Mouse (Mus musculus): ENCODE measurements around the gene Tead1. TPM values are rescaled to one million over a fixed set of nuclear protein-coding genes. Genes with fewer than 3 reads are reported as not detected.

The Tead1 gene
- polyA plus RNA-seq, 1 experiment from 2014 or later, result 13.9 TPM

DNA sequence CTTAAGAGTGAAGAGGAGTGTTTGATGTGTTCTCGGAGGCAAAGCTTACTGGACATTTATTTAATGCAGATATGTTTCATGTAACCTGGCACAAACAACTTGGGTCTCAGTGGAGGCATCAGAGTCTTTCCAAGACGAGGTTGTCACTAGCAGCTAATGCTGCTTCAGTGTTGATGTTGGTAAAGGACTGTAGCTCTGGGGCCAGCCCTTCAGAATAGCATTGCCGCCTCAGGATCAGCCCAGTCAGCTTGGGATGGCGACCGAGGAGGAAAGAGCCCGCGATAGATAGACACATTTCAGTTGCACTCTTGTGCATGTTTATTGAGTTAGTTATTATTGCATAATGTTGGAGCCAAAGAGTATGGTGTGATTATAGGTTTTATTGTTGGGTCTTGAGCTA lies 108.2 kb downstream of the Tead1 start:
- ATAC-seq (ENCODE audit: low read depth), result no peak
- Histone ChIP-seq H3K9me3 (ENCODE audit: control insufficient read depth, low read length) (no peaks in the 10 kb centered on the region), H3K27ac (ENCODE audit: low read depth, low read length) (0 out of 2 replicates have a peak overlapping the region, but pooled peaks have one; percentile 12), H3K4me3 (ENCODE audit: low read depth, low read length) (no peak overlapping the region), H3K36me3 (ENCODE audit: control insufficient read depth, insufficient read depth, low read length) (no peaks in the 10 kb centered on the region), H3K4me2 (ENCODE audit: low read depth, low read length) (no peak overlapping the region), H3K27me3 (ENCODE audit: control insufficient read depth, insufficient read depth, low read length) (no peaks in the 10 kb centered on the region), H3K9ac (replicated peaks; ENCODE audit: low read depth, low read length) (no peak overlapping the region), H3K4me1 (ENCODE audit: control insufficient read depth, insufficient read depth, low read length) (peaks cover 27% of the 10 kb centered on the region)
- WGBS, result 77% methylated on average over 7 of the region's 7 CpGs

DNA sequence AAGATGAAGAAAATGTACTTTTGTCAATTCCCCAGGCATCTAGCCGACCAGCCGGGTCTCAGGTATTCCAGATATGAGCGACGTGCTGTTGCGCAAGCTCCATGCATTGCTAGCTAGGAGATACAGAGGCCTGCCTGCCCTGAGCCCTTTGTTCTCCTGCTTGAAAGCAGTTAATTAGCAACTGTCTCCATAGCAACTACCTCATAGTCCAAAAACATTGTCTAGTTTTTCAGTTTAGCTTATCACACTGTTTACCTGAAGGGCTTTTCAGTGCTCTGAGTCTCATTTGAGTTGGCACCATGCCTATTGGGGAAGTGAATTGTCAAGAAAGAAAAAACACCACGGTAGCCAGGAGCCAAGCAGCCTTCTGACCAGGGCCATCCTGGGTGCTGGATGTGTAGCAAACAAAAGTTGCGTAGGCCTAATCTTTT lies 109.2 kb downstream of the Tead1 start:
- Histone ChIP-seq H3K27ac (ENCODE audit: low read depth, low read length) (peak overlapping the region; percentile 64), H3K4me2 (ENCODE audit: low read depth, low read length) (no peak overlapping the region), H3K36me3 (ENCODE audit: control insufficient read depth, insufficient read depth, low read length) (no peaks in the 10 kb centered on the region), H3K4me1 (ENCODE audit: control insufficient read depth, insufficient read depth, low read length) (peaks cover 27% of the 10 kb centered on the region), H3K9me3 (ENCODE audit: control insufficient read depth, low read length) (no peaks in the 10 kb centered on the region), H3K9ac (replicated peaks; ENCODE audit: low read depth, low read length) (peak overlapping the region; percentile 25; the same call in 1 of the 2 replicates), H3K4me3 (ENCODE audit: low read depth, low read length) (no peak overlapping the region), H3K27me3 (ENCODE audit: control insufficient read depth, insufficient read depth, low read length) (no peaks in the 10 kb centered on the region)
- WGBS, result 26% methylated on average over 7 of the region's 7 CpGs
- peak; percentile 61; the same call in 1 of the 2 replicates for ATAC-seq (ENCODE audit: low read depth)

DNA sequence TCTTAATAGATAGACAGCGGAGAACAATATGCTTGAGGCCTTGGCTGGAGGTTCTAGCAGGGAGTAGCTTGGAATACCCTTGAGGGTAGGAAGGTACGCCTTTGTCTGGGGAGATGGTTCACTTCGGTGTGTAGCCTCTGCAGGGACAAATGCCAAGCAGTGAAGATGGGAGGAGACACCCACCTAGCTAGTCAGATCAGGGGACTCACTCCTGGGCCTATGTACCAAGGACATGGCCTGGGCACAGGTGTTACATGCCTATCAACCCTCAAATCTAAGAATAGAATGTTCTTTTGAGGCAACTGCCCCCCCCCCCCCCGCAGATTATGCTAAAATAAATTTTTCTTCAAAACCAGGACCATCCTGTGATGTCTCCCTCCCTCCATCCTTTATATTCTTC lies 110.6 kb downstream of the Tead1 start:
- ATAC-seq (ENCODE audit: low read depth), result no peak

DNA sequence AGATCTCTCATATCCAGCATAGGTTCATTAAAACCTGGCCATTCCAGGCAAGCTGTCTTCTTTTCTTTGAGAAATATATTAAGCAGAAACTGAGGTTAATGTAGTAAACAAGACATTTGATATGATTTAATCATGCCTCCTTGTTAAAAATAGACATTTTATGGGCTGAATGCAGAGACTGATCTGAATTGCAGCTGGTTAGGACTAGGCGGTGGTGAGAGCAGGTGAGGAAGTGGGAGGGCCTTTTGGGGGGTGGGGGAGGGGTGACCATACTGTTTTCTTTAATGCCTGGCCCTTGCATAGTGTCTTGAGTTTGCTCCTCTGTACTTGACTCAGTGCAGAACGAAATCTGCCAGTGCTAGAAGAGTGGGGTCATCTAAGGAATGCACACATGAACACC lies 111.2 kb downstream of the Tead1 start:
- Histone ChIP-seq H3K4me3 (ENCODE audit: low read depth, low read length) (no peak overlapping the region), H3K9me3 (ENCODE audit: control insufficient read depth, low read length) (no peaks in the 10 kb centered on the region), H3K27me3 (ENCODE audit: control insufficient read depth, insufficient read depth, low read length) (no peaks in the 10 kb centered on the region), H3K9ac (replicated peaks; ENCODE audit: low read depth, low read length) (no peak overlapping the region), H3K27ac (ENCODE audit: low read depth, low read length) (no peak overlapping the region), H3K36me3 (ENCODE audit: control insufficient read depth, insufficient read depth, low read length) (no peaks in the 10 kb centered on the region), H3K4me2 (ENCODE audit: low read depth, low read length) (no peak overlapping the region), H3K4me1 (ENCODE audit: control insufficient read depth, insufficient read depth, low read length) (peaks cover 27% of the 10 kb centered on the region)
- ATAC-seq (ENCODE audit: low read depth), result no peak
- WGBS, result 55% methylated on average over 2 of the region's 2 CpGs

More for the DNA sequence above, 110.6 kb downstream of the Tead1 start:
- H3K9ac ChIP-seq (replicated peaks; ENCODE audit: low read depth, low read length), result no peak overlapping the region
- H3K4me1 ChIP-seq (ENCODE audit: control insufficient read depth, insufficient read depth, low read length), result peaks cover 27% of the 10 kb centered on the region
- H3K4me2 ChIP-seq (ENCODE audit: low read depth, low read length), result no peak overlapping the region
- 89% methylated on average over 4 of the region's 4 CpGs for WGBS
- H3K27ac ChIP-seq (ENCODE audit: low read depth, low read length), result no peak overlapping the region
- H3K27me3 ChIP-seq (ENCODE audit: control insufficient read depth, insufficient read depth, low read length), result no peaks in the 10 kb centered on the region
- H3K36me3 ChIP-seq (ENCODE audit: control insufficient read depth, insufficient read depth, low read length), result no peaks in the 10 kb centered on the region
- no peaks in the 10 kb centered on the region for H3K9me3 ChIP-seq (ENCODE audit: control insufficient read depth, low read length)
- H3K4me3 ChIP-seq (ENCODE audit: low read depth, low read length), result no peak overlapping the region

DNA sequence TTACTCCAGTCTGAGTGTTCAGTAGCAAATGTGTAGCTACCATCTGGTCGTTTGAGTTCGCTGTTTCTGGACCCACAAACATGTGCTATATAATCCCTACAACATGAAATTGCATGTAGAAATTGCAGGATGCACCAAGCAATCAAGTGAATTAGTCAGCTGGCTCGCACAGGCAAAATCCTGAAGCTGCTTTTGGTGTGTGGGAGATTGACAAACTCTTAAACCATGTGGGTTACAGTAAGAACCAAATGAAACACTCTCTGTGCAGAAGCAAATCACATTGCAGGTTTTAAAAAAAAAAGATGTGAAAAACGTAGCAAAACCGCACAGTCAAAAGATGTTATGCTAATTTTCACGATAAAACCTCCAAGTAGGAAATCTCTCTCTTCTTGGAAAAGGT lies 113.6 kb downstream of the Tead1 start:
- 85% methylated on average over 6 of the region's 6 CpGs for WGBS
- no peaks in the 10 kb centered on the region for H3K36me3 ChIP-seq (ENCODE audit: control insufficient read depth, insufficient read depth, low read length)
- no peak for ATAC-seq (ENCODE audit: low read depth)
- H3K9me3 ChIP-seq (ENCODE audit: control insufficient read depth, low read length), result no peaks in the 10 kb centered on the region
- H3K4me2 ChIP-seq (ENCODE audit: low read depth, low read length), result no peak overlapping the region
- H3K27me3 ChIP-seq (ENCODE audit: control insufficient read depth, insufficient read depth, low read length), result no peaks in the 10 kb centered on the region
- no peak overlapping the region for H3K4me3 ChIP-seq (ENCODE audit: low read depth, low read length)
- H3K27ac ChIP-seq (ENCODE audit: low read depth, low read length), result no peak overlapping the region
- H3K9ac ChIP-seq (replicated peaks; ENCODE audit: low read depth, low read length), result no peak overlapping the region
- H3K4me1 ChIP-seq (ENCODE audit: control insufficient read depth, insufficient read depth, low read length), result peaks cover 14% of the 10 kb centered on the region

DNA sequence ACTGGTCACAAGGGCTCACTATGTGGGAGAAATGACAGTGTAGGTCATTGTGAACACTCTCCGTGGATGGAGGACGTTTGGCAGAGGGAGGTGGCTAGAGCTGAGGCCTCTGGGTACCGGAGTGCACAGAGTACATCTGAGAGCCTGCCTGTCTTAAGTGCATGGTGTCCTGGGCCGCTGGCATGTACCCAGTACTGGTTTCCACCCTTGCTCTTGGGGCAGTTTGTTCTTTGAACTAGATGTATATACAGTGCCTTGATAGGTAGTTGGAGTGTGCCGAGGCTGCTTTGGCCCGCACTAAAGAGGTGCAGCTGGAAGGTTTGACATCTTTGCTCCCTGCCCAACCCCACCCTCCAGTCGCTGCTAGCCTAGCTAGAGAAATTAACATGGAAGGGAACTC lies 114.8 kb downstream of the Tead1 start:
- no peak overlapping the region for H3K9ac ChIP-seq (replicated peaks; ENCODE audit: low read depth, low read length)
- no peak overlapping the region for H3K27ac ChIP-seq (ENCODE audit: low read depth, low read length)
- no peak overlapping the region for H3K4me3 ChIP-seq (ENCODE audit: low read depth, low read length)
- 0 out of 2 replicates have a peak, but pooled peaks cover 2% of the 10 kb centered on the region for H3K4me1 ChIP-seq (ENCODE audit: control insufficient read depth, insufficient read depth, low read length)
- WGBS, result 52% methylated on average over 7 of the region's 7 CpGs
- no peaks in the 10 kb centered on the region for H3K36me3 ChIP-seq (ENCODE audit: control insufficient read depth, insufficient read depth, low read length)
- ATAC-seq (ENCODE audit: low read depth), result 0 out of 2 replicates have a peak, but pooled peaks have one; percentile 51
- H3K4me2 ChIP-seq (ENCODE audit: low read depth, low read length), result no peak overlapping the region
- H3K9me3 ChIP-seq (ENCODE audit: control insufficient read depth, low read length), result no peaks in the 10 kb centered on the region
- H3K27me3 ChIP-seq (ENCODE audit: control insufficient read depth, insufficient read depth, low read length), result no peaks in the 10 kb centered on the region

DNA sequence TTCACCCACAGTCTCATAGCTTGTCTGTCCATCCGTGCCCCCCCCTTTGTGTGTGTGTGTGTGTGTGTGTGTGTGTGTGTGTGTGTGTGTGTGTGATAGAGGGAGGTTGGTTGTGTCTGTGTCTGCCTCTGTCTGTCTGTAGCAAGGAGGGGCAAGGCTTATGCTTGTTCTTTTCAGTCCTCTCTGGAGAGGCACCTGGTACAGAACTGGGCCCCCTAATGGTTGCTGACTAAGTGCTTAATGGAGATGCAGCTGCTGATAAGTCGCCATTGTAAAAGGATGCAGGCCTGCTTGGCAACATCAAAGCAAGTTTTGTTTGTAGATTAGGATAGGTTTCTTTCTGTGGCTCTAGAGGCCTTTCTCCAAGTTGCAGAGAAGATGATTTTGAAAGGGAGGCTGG lies 115.4 kb downstream of the Tead1 start:
- no peak overlapping the region for H3K9ac ChIP-seq (replicated peaks; ENCODE audit: low read depth, low read length)
- no peaks in the 10 kb centered on the region for H3K36me3 ChIP-seq (ENCODE audit: control insufficient read depth, insufficient read depth, low read length)
- H3K27me3 ChIP-seq (ENCODE audit: control insufficient read depth, insufficient read depth, low read length), result no peaks in the 10 kb centered on the region
- H3K4me3 ChIP-seq (ENCODE audit: low read depth, low read length), result no peak overlapping the region
- no peak overlapping the region for H3K4me2 ChIP-seq (ENCODE audit: low read depth, low read length)
- H3K9me3 ChIP-seq (ENCODE audit: control insufficient read depth, low read length), result no peaks in the 10 kb centered on the region
- WGBS, result 13% methylated on average over 2 of the region's 2 CpGs
- peak; percentile 54; the same call in 1 of the 2 replicates for ATAC-seq (ENCODE audit: low read depth)
- H3K27ac ChIP-seq (ENCODE audit: low read depth, low read length), result peak overlapping the region; percentile 22; the same call in 1 of the 2 replicates
- H3K4me1 ChIP-seq (ENCODE audit: control insufficient read depth, insufficient read depth, low read length), result 0 out of 2 replicates have a peak, but pooled peaks cover 2% of the 10 kb centered on the region

DNA sequence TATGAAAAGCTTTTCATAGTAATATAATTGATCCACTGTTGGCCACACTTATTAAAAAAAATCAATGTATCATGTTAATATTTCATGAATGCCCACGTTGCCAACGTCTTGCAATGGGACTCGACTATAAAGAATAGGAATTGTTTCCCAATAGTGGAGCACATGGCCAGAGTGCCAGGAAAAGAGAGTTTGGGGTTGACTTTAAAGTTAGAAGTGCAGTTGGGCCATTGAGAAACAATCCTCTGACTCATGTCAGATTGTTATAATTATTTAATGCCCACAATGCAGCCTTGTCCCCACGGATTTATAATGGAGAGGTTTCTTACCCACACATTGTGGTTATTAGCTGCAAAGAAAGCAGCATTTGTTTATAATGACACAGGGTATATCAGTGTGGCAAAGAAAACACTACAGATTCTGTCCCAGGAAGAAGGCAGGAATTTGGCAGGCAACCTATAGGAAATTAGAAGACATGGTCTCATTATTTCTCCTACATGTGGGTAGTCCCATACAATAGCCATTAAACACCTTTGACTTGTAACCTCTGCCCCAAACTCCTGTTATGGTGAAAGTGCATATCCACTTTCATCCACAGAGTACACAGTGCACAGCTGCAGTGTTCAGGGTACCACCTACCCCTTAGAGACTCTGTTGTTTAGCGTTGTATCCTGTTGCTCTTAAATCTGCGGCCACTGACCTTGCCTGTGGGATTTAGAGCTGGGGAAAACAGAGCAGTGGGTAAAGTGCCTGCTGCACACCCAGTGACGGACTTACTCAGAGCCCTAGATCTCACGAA lies 118.6 kb downstream of the Tead1 start:
- Histone ChIP-seq H3K9me3 (ENCODE audit: control insufficient read depth, low read length) (no peaks in the 10 kb centered on the region), H3K4me3 (ENCODE audit: low read depth, low read length) (no peak overlapping the region), H3K4me1 (ENCODE audit: control insufficient read depth, insufficient read depth, low read length) (0 out of 2 replicates have a peak, but pooled peaks cover 2% of the 10 kb centered on the region), H3K27me3 (ENCODE audit: control insufficient read depth, insufficient read depth, low read length) (no peaks in the 10 kb centered on the region), H3K9ac (replicated peaks; ENCODE audit: low read depth, low read length) (no peak overlapping the region), H3K27ac (ENCODE audit: low read depth, low read length) (no peak overlapping the region), H3K36me3 (ENCODE audit: control insufficient read depth, insufficient read depth, low read length) (no peaks in the 10 kb centered on the region), H3K4me2 (ENCODE audit: low read depth, low read length) (no peak overlapping the region)
- WGBS, result 80% methylated on average over 8 of the region's 8 CpGs
- no peak for ATAC-seq (ENCODE audit: low read depth)

DNA sequence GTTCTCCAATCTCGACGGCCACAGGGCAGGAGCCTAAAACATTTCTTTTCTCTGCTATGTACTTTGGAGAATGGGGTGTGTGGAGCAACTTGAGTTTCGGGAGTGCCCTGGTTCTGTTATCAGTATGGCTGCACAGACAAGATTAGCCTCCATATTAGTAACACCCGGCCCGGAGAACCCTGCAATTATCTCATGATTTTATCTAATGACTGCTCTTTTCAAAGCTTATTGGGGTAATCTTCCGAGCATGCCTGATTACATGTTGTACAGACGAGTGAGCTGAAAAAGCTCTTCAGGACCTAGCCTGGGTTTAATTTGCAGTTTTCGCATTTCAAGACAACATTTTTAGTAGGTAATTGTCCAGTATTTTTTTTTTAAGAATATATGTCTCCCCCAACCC lies 122.6 kb downstream of the Tead1 start:
- 70% methylated on average over 8 of the region's 8 CpGs for WGBS
- no peak overlapping the region for H3K27ac ChIP-seq (ENCODE audit: low read depth, low read length)
- H3K27me3 ChIP-seq (ENCODE audit: control insufficient read depth, insufficient read depth, low read length), result no peaks in the 10 kb centered on the region
- ATAC-seq (ENCODE audit: low read depth), result no peak
- H3K36me3 ChIP-seq (ENCODE audit: control insufficient read depth, insufficient read depth, low read length), result no peaks in the 10 kb centered on the region
- no peak overlapping the region for H3K4me2 ChIP-seq (ENCODE audit: low read depth, low read length)
- H3K4me1 ChIP-seq (ENCODE audit: control insufficient read depth, insufficient read depth, low read length), result peaks cover 5% of the 10 kb centered on the region; the same call in 1 of the 2 replicates
- H3K4me3 ChIP-seq (ENCODE audit: low read depth, low read length), result no peak overlapping the region
- no peak overlapping the region for H3K9ac ChIP-seq (replicated peaks; ENCODE audit: low read depth, low read length)
- no peaks in the 10 kb centered on the region for H3K9me3 ChIP-seq (ENCODE audit: control insufficient read depth, low read length)

All from neural tube, embryonic 14.5 days (tissue).